Mouse (Mus musculus) spleen, adult 2 months (tissue): ENCODE results near the gene Ten1.

Experiments used
- CTCF ChIP-seq: fragments of 200-500 bp; IDR thresholded peaks from 2 replicates; pipeline ENCODE4 v1.5.1; 2011; ENCODE audit warnings: mild to moderate bottlenecking, inconsistent platforms; ENCODE audit not compliant: insufficient read depth, insufficient read length, insufficient replicate concordance; ENCODE audit errors: extremely low read depth
- POLR2A ChIP-seq: fragments of 200-500 bp; IDR thresholded peaks from 2 replicates; pipeline ENCODE4 v1.6.1; 2011; ENCODE audit warnings: low read depth, low read length, inconsistent platforms

- no peak for TF ChIP-seq CTCF
- no peak for TF ChIP-seq POLR2A
These were observed 56.0 kb downstream of the Ten1 start for GRCm38 (mm10) chr11:116254627-116255026.
